Mouse (Mus musculus) ES-E14 (cell line): ENCODE results near the gene Asb8.

Experiments used
- CHD2 ChIP-seq: IDR thresholded peaks from 2 replicates; pipeline ENCODE4 v1.6.1; 2014; ENCODE audit warnings: mild to moderate bottlenecking, low read depth, low read length, inconsistent platforms
- HCFC1 ChIP-seq: IDR thresholded peaks from 2 replicates; pipeline ENCODE4 v1.6.1; 2012; ENCODE audit warnings: low read length, inconsistent platforms, borderline replicate concordance; ENCODE audit not compliant: insufficient read depth
- MAFK ChIP-seq: IDR thresholded peaks from 2 replicates; pipeline ENCODE4 v1.6.1; 2014; ENCODE audit warnings: mild to moderate bottlenecking, low read depth, low read length, inconsistent platforms; ENCODE audit not compliant: insufficient read depth
- ZC3H11A ChIP-seq: IDR thresholded peaks from 2 replicates; pipeline ENCODE4 v1.6.1; 2012; ENCODE audit warnings: low read depth, mild to moderate bottlenecking, inconsistent platforms, low read length, borderline replicate concordance
- ZNF384 ChIP-seq: IDR thresholded peaks from 2 replicates; pipeline ENCODE4 v1.6.1; 2012; ENCODE audit warnings: low read depth, low read length, inconsistent platforms

DNA sequence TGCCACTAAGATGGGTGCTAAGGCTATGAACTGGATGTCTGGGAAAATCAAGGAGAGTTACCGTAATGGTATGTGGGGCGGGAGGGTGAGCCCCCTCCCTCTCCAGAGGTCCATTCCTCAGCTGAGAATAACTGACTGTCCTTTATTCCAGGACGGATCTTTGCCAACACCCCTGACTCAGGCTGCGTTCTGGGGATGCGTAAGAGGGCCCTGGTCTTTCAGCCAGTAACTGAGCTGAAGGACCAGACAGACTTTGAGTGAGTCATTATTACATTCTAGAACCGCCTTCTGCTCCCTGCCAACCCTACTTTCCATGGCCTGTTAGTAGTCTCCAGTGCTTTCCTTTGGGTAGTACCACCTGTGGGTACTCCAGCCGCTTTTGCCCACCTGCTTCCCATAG lies 34.0 kb downstream of the Asb8 start:
- TF ChIP-seq ZNF384 = no peak
- TF ChIP-seq CHD2 = no peak
- no peak for TF ChIP-seq ZC3H11A
- TF ChIP-seq MAFK = no peak
- TF ChIP-seq HCFC1 = no peak
